Mouse (Mus musculus) thymus, postnatal 14 days (tissue): ENCODE results near the gene Polr2h.

ENCODE experiments used
- DNase-seq: peaks from one replicate; pipeline ENCODE4 v3.0.0; 2021

Gene Polr2h

DNA sequence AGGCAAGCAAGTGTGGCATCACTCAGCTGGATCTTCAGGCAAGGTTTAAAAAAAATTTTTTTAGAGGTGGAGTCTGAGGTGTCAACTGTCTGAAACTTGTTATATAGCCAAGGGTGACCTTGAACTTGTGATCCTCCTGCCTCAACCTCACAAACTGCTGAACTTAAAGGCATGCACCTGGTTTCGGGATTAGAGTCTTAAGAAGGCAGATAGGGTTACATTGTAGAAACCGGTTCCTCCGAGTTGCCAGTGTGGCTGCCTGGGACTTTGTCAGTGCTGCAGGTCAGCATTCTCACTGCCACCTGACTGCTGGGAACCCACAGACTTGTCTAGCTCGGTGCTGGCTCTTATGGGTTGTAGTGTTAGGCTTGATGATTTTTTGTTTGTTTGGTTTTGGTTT, 5.8 kb downstream of the Polr2h start:
- DNase-seq: no peak

- peak; percentile 41 for DNase-seq
Measured at GRCm38 (mm10) chr16:20724338-20724748, 6.9 kb downstream of the Polr2h start.

DNA sequence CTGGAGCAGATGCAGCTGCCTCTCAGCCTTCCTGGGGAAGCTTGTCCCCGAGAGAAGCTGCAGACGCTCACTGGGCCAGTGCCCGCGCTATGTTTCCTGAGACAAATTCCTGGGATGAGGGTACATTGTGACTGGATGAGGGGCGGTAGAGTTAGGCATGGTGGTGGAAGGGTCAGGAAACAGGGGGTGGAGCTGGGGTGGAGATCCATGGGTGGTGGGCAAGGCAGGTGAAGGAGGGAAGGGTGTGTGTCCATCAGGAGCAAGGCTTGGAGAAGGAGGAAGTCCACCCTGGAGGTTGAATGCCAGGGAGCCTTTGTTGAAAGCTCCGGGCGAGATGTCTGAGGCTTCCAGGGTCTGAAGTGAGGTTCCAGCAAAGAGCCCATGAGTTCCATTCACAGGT, 7.9 kb downstream of the Polr2h start:
- no peak for DNase-seq

- DNase-seq: no peak
Measured at GRCm38 (mm10) chr16:20725750-20726149, 8.3 kb downstream of the Polr2h start.

DNA sequence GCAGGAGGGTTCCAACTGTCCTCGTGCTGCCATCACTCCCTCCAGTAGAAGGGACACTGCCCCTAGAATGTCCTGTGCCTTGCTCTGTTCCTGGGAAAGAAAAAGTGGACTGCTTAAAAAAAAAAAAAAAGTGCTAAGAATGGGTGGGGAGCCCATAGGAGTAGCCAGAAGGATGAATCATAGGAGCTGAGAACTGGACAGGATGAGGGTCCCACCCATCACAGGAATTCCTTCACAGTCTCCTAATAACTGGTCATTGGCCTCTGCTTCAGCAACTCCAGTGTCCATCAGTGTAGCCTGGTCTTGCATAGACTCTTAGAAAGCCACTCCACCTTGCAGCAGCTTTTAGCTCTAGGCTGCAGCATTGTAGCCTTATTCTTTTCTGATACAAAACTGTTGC, 8.9 kb downstream of the Polr2h start:
- DNase-seq: no peak

- DNase-seq: peak; percentile 2
Measured at GRCm38 (mm10) chr16:20730293-20730711, 12.8 kb downstream of the Polr2h start.

- DNase-seq: no peak
Measured at GRCm38 (mm10) chr16:20731688-20732087, 14.2 kb downstream of the Polr2h start.

DNA sequence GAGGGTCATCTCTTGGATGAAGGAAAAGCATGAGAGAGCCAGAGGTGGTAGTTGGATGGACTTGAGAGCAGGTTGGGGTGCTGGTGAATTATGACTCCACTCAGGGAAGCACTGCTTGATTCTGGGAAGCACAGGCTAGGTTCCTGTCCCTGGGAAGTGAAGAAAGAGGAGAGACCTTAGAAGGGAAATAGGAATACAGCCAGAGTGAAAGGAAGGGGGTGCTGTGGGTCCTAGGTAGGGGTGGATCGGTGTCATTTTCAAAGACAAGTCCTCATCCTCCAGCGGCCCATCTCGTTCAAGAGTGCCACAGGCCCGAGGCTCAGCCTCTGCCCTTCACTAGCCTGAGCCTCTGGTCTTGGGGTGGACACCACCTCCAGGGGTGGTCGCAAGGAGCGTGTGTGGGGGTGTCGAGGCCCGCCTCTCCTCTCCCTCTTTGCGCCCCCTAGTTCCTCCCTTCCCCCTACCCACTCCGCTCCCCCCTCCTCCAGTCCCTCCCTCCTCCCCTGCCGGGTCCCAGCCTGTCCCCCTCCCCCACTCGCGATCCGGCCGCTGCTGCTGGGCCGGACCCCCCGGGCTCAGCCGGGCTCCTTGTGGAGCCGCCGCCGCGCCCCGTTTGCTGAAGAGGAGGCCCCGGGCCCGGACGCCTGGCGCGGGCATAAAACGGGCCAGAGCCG, 14.9 kb downstream of the Polr2h start:
- DNase-seq: no peak

- no peak for DNase-seq
Measured at GRCm38 (mm10) chr16:20732925-20733730, 15.7 kb downstream of the Polr2h start, which contains the start of gene Chrd. Chrd (plus strand) TSS chr16:20733127.

GRCm38 (mm10) chr16:20733731-20734730, 16.6 kb downstream of the Polr2h start, which contains the start of gene Thpo:
Thpo (minus strand) TSS chr16:20734511.
- no peak for DNase-seq

GRCm38 (mm10) chr16:20735651-20736050, 18.2 kb downstream of the Polr2h start:
- DNase-seq: no peak

DNA sequence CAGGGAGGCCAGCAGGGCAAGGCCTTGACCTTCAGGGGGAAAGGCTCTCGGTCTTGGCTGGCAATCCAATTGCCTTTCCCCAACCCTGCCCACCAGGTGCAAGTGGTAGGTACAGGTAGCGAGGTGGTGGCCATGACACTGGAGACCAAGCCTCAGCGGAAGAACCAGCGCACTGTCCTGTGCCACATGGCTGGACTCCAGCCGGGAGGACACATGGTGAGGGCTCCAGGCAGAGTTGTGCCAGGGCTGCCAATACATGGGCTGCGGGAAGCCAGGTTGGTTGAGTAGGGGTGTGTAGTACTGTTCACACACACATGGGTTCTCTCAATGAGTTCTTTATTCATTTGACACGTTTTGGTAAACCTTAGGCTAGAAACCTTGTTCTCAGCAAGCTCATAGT, 18.7 kb downstream of the Polr2h start:
- no peak for DNase-seq

- DNase-seq: no peak
Measured at GRCm38 (mm10) chr16:20736823-20737222, 19.4 kb downstream of the Polr2h start.

DNA sequence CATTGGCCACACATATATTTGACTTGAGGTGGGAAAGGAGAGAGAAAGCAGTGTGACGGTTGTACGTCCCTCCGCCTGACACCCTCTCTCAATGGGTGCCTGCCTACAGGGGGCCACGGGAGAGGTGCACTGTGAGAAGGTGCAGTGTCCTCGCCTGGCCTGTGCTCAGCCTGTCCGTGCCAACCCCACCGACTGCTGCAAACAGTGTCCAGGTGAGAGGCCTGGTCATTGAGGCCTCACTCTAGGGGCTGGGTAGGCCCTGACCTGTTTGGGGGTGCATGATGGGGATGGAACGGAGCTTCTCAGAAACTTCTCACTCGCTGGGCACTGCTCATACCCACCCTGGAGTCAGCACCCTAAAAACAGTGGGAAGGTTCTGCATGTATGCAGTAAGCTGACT, 22.4 kb downstream of the Polr2h start:
- no peak for DNase-seq

- DNase-seq: no peak
Measured at GRCm38 (mm10) chr16:20746641-20747040, 29.2 kb downstream of the Polr2h start.

DNA sequence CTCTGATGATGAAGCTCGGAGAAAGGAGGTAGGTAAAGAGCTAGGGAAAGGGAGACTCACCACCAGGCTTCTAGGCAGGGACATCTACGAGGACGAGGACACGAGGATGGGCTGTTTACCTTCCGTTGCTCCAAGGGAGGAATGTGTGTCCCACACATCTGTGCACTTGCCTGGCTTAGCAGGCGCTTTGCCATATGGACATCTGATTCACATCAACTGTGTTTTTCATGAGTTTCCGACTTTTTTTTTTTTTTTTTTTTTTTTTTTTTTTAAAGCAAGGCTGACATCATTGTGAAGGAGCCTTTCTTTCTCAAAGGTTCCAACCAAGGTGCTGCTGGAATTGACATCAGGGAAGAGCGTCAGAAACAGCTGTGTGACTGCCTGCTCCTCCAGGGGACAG, 33.1 kb downstream of the Polr2h start:
- DNase-seq: no peak

DNA sequence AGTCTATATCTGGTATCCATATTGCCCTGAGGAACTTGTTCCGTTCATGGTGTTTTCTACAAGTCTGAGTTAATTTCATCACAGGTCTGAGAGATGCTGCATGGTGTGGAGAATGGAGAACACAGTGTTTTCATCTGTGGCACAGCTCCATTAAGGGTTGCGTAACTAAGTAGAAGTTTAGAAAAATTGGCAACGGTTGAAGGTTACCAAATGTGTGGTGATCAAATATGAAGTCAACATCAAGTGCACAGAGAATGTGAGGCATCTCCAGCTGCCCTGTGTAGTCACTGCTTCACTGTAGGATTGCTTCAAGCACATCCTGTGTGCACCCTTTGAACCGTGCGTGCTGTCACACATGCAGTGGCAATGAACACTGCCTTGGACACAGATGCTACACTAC, 38.6 kb downstream of the Polr2h start:
- no peak for DNase-seq

GRCm38 (mm10) chr16:20757385-20757784, 39.9 kb downstream of the Polr2h start:
- DNase-seq: no peak

DNA sequence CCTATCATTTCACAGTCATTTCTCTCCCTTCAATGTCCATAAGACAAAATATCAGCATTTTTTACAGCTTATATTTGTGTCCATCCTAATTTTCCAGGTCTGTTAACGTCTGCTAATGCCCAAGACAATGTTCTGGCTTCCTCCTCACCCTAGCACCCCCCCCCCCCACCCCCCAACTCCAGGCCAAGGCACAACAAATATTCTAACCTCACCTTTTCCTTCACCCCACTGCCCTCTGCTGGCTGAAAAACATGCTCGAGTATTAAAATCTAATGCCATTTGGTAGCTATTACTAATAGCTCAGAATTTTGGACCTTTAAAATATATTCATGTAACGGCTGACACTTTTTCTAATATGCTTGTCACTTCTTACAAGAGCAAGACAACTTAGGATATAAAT, 44.2 kb downstream of the Polr2h start:
- peak; percentile 49 for DNase-seq

- peak; percentile 62 for DNase-seq
Measured at GRCm38 (mm10) chr16:20765244-20765643, 47.8 kb downstream of the Polr2h start.
